Mouse (Mus musculus): ENCODE results near the gene Osbp2. TPM values are rescaled to one million over a fixed set of nuclear protein-coding genes. Genes with fewer than 3 reads are reported as not detected.

The Osbp2 gene
- total and polyA plus RNA-seq, 3 experiments = 0.22 TPM; not detected in 2

DNA sequence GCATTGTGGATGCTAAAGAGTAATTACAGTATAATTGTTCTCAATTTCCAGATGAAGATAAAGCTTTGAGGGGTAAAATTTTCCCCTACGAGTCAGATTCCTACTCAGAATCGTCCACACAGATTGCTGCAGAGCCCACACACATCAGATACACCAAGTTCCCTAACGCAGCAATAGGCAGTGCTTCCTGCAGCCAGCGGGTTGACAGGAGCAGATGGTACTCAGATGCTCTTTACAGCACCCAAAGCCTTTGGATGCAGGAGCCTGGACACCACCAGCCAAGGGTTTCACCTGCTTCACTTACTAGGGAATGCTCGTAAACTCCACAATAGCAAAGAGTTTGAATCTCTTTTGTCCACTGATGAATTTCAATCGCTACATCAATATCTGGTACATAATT is 12.7 kb upstream of the Osbp2 start:
- Histone ChIP-seq H3K9me3 (replicated peaks) (no peaks in the 10 kb centered on the region), H3K36me3 (replicated peaks) (no peaks in the 10 kb centered on the region), H3K4me1 (ENCODE audit: insufficient read depth, low read depth, low read length) (no peaks in the 10 kb centered on the region), H3K27me3 (ENCODE audit: insufficient read depth, low read length) (peaks cover 9% of the 10 kb centered on the region; the same call in 1 of the 2 replicates), H3K4me3 (ENCODE audit: low read depth, low read length) (no peak overlapping the region)
- DNase-seq (ENCODE audit: low spot score) (no peak), ATAC-seq (ENCODE audit: extremely low read depth, insufficient number of reproducible peaks, low FRiP score, poor library complexity, severe bottlenecking) (no peak)
- TF ChIP-seq CTCF (IDR thresholded peaks at IDR 0.05; ENCODE audit: low read depth, low read length) (no peak), POLR2AphosphoS5 (IDR thresholded peaks at IDR 0.05; ENCODE audit: insufficient replicate concordance, low read depth, low read length) (no peak), GATA1 (IDR thresholded peaks at IDR 0.05; ENCODE audit: borderline replicate concordance, low read length) (no peak), GATA2 (IDR thresholded peaks at IDR 0.05; ENCODE audit: borderline replicate concordance, low read depth, low read length) (no peak), TAL1 (conservative IDR thresholded peaks at IDR 0.05; ENCODE audit: low read depth, low read length) (no peak)

DNA sequence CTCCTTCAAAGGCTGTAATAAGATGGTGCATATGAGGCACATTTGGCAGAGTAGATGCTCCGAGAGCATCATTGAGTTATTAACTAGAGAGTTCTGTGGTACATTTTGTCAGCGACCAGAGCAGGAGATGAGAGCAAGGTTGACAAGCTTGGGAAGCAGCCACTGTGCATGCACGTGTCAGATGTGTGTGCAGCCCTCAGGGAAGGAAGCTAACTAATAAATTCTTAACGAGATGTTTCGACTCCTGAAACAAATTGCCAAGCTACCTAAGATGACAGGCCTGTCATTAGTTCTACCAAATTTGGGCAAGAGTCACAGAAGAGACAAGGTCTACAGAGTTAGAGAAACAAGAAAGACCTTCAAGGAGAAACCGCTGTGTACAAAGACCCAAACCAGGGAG is 640 bp upstream of the Osbp2 start:
- TF ChIP-seq GATA1 (IDR thresholded peaks at IDR 0.05; ENCODE audit: borderline replicate concordance, low read length) (no peak), CTCF (IDR thresholded peaks at IDR 0.05; ENCODE audit: low read depth, low read length) (no peak), TAL1 (conservative IDR thresholded peaks at IDR 0.05; ENCODE audit: low read depth, low read length) (no peak), GATA2 (IDR thresholded peaks at IDR 0.05; ENCODE audit: borderline replicate concordance, low read depth, low read length) (no peak), POLR2AphosphoS5 (IDR thresholded peaks at IDR 0.05; ENCODE audit: insufficient replicate concordance, low read depth, low read length) (no peak)
- H3K9me3 ChIP-seq (replicated peaks) = no peaks in the 10 kb centered on the region
- no peak overlapping the region for H3K4me3 ChIP-seq (ENCODE audit: low read depth, low read length)
- ATAC-seq (ENCODE audit: extremely low read depth, insufficient number of reproducible peaks, low FRiP score, poor library complexity, severe bottlenecking) (no peak), DNase-seq (ENCODE audit: low spot score) (no peak)
- H3K4me1 ChIP-seq (ENCODE audit: insufficient read depth, low read depth, low read length) = no peaks in the 10 kb centered on the region
- peaks cover 3% of the 10 kb centered on the region; the same call in 1 of the 2 replicates for H3K27me3 ChIP-seq (ENCODE audit: insufficient read depth, low read length)
- no peaks in the 10 kb centered on the region for H3K36me3 ChIP-seq (replicated peaks)

DNA sequence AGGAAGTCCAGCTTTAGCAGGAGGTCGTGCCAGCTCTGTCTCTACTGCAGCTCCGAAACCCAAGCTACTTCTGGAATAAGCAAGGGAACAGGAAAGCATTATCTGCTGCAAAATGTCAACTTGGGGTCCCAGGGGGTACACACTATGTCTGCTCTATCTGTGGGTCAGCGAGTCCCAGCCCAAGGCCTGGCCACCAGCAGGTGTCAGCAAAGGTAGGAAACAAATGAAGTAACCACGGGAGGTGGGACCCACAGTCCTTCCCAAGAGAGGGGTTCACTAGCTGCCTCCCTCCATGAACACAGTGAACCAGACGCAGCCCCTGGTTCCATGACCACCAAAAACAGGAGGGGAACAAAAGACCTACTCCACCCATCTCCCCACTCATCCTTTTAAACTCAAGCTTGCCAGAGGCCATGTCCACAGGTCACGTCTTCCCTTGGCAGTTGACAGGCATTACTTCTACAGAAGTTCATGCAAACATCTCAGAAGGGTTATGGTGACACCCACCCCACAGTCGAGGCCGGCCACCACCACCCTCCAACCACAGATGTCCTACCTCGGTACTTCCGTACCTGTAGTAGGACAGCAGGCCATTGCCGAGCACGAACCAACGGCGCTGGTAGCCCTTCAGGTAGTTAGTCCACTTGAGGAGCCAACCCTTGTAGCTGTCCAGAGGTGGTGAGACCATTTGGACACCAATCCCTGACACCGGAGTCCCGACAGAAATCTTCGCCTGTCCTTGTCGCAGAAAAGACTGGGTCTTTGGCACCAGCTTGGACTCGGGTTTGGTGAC is 846 bp downstream of the Osbp2 start:
- TF ChIP-seq GATA2 (IDR thresholded peaks at IDR 0.05; ENCODE audit: borderline replicate concordance, low read depth, low read length) (no peak), TAL1 (conservative IDR thresholded peaks at IDR 0.05; ENCODE audit: low read depth, low read length) (no peak), POLR2AphosphoS5 (IDR thresholded peaks at IDR 0.05; ENCODE audit: insufficient replicate concordance, low read depth, low read length) (no peak), GATA1 (IDR thresholded peaks at IDR 0.05; ENCODE audit: borderline replicate concordance, low read length) (no peak), CTCF (IDR thresholded peaks at IDR 0.05; ENCODE audit: low read depth, low read length) (no peak)
- H3K4me1 ChIP-seq (ENCODE audit: insufficient read depth, low read depth, low read length) = no peaks in the 10 kb centered on the region
- DNase-seq (ENCODE audit: low spot score) = no peak
- H3K9me3 ChIP-seq (replicated peaks) = no peaks in the 10 kb centered on the region
- H3K27me3 ChIP-seq (ENCODE audit: insufficient read depth, low read length) = peaks cover 3% of the 10 kb centered on the region; the same call in 1 of the 2 replicates
- H3K36me3 ChIP-seq (replicated peaks) = no peaks in the 10 kb centered on the region
- no peak overlapping the region for H3K4me3 ChIP-seq (ENCODE audit: low read depth, low read length)
- no peak for ATAC-seq (ENCODE audit: extremely low read depth, insufficient number of reproducible peaks, low FRiP score, poor library complexity, severe bottlenecking)

DNA sequence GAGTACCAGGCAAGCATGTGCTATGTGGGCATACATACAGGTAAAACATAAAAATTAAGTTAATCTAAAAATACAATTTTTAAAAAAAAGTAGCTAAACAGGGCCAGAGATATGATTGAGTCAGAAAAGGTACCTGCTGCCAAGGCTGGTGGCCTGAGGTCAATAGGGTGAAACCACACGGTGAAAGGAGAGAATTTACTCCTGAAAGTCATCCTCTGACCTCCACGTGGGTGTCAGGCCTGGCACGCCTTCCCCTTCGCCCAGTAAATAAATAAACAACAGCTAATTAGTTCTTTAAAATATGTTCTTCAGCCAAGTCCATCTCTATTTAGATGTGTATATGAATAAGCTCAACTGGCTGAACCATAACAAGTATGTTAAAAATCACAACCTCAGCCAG is 3.3 kb downstream of the Osbp2 start:
- H3K27me3 ChIP-seq (ENCODE audit: insufficient read depth, low read length) = peaks cover 6% of the 10 kb centered on the region
- H3K9me3 ChIP-seq (replicated peaks) = no peaks in the 10 kb centered on the region
- H3K36me3 ChIP-seq (replicated peaks) = no peaks in the 10 kb centered on the region
- H3K4me3 ChIP-seq (ENCODE audit: low read depth, low read length) = no peak overlapping the region
- H3K4me1 ChIP-seq (ENCODE audit: insufficient read depth, low read depth, low read length) = no peaks in the 10 kb centered on the region
- DNase-seq (ENCODE audit: low spot score) (no peak), ATAC-seq (ENCODE audit: extremely low read depth, insufficient number of reproducible peaks, low FRiP score, poor library complexity, severe bottlenecking) (no peak)
- TF ChIP-seq GATA1 (IDR thresholded peaks at IDR 0.05; ENCODE audit: borderline replicate concordance, low read length) = no peak
- TF ChIP-seq POLR2AphosphoS5 (IDR thresholded peaks at IDR 0.05; ENCODE audit: insufficient replicate concordance, low read depth, low read length) = no peak
- no peak for TF ChIP-seq GATA2 (IDR thresholded peaks at IDR 0.05; ENCODE audit: borderline replicate concordance, low read depth, low read length)
- TF ChIP-seq TAL1 (conservative IDR thresholded peaks at IDR 0.05; ENCODE audit: low read depth, low read length) = no peak
- no peak for TF ChIP-seq CTCF (IDR thresholded peaks at IDR 0.05; ENCODE audit: low read depth, low read length)

DNA sequence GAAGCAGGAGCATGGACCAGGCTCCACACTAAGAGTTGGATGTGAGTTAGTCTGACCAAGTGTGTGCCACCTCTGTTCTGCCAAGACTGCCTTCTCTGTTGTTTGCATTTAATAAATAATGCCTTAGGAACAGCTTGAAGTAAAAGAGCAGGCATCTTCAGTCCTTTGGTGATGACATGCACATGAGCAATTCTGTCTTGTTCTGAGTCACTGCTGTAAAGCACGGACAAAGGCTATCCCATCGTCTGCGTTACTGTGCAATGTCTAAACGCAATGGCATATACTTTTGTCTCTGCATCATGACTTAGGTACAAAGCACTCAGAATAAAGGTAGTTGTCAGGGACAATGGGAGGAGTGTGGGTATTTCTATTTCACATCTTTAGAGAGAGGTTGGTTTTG is 3.9 kb downstream of the Osbp2 start:
- DNase-seq (ENCODE audit: low spot score) (no peak), ATAC-seq (ENCODE audit: extremely low read depth, insufficient number of reproducible peaks, low FRiP score, poor library complexity, severe bottlenecking) (no peak)
- no peak overlapping the region for H3K4me3 ChIP-seq (ENCODE audit: low read depth, low read length)
- H3K27me3 ChIP-seq (ENCODE audit: insufficient read depth, low read length) = peaks cover 6% of the 10 kb centered on the region
- H3K36me3 ChIP-seq (replicated peaks) = no peaks in the 10 kb centered on the region
- H3K9me3 ChIP-seq (replicated peaks) = no peaks in the 10 kb centered on the region
- H3K4me1 ChIP-seq (ENCODE audit: insufficient read depth, low read depth, low read length) = no peaks in the 10 kb centered on the region
- TF ChIP-seq GATA2 (IDR thresholded peaks at IDR 0.05; ENCODE audit: borderline replicate concordance, low read depth, low read length) = no peak
- no peak for TF ChIP-seq CTCF (IDR thresholded peaks at IDR 0.05; ENCODE audit: low read depth, low read length)
- TF ChIP-seq TAL1 (conservative IDR thresholded peaks at IDR 0.05; ENCODE audit: low read depth, low read length) = no peak
- no peak for TF ChIP-seq POLR2AphosphoS5 (IDR thresholded peaks at IDR 0.05; ENCODE audit: insufficient replicate concordance, low read depth, low read length)
- no peak for TF ChIP-seq GATA1 (IDR thresholded peaks at IDR 0.05; ENCODE audit: borderline replicate concordance, low read length)

DNA sequence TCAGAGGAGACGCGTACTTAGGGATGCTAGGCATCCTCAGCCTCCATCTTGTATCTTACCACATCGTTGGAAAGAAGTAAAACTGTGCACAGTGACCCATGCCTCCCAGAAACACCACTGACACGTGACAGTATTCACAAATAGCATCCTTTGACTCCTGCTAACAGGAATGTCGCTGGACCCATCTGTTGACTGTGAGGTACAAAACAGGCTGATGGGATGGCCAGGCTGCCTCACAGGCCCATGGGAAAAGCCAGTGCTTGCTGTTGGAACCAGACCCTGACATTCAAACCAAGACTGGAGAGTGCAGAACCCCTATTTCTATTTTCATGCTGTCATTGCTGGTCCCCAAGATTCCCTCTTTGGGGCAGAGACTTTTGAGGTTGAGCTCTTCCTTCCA is 5.8 kb downstream of the Osbp2 start:
- TF ChIP-seq TAL1 (conservative IDR thresholded peaks at IDR 0.05; ENCODE audit: low read depth, low read length) = no peak
- TF ChIP-seq CTCF (IDR thresholded peaks at IDR 0.05; ENCODE audit: low read depth, low read length) = no peak
- TF ChIP-seq POLR2AphosphoS5 (IDR thresholded peaks at IDR 0.05; ENCODE audit: insufficient replicate concordance, low read depth, low read length) = no peak
- no peak for TF ChIP-seq GATA2 (IDR thresholded peaks at IDR 0.05; ENCODE audit: borderline replicate concordance, low read depth, low read length)
- TF ChIP-seq GATA1 (IDR thresholded peaks at IDR 0.05; ENCODE audit: borderline replicate concordance, low read length) = no peak
- Histone ChIP-seq H3K36me3 (replicated peaks) (no peaks in the 10 kb centered on the region), H3K27me3 (ENCODE audit: insufficient read depth, low read length) (peaks cover 3% of the 10 kb centered on the region; the same call in 1 of the 2 replicates), H3K4me1 (ENCODE audit: insufficient read depth, low read depth, low read length) (no peaks in the 10 kb centered on the region), H3K4me3 (ENCODE audit: low read depth, low read length) (no peak overlapping the region), H3K9me3 (replicated peaks) (no peaks in the 10 kb centered on the region)
- DNase-seq (ENCODE audit: low spot score) (no peak), ATAC-seq (ENCODE audit: extremely low read depth, insufficient number of reproducible peaks, low FRiP score, poor library complexity, severe bottlenecking) (no peak)
